Mouse (Mus musculus) megakaryocyte progenitor cell, adult 5-6 weeks (primary cell): ENCODE measurements around the gene Nxpe2. TPM values are rescaled to one million over a fixed set of nuclear protein-coding genes. Genes with fewer than 3 reads are reported as not detected.

Source experiments
- ATAC-seq: replicated peaks from 2 replicates; pipeline ENCODE4 v1.8.0; 2016; ENCODE audit warnings: mild to moderate bottlenecking, moderate TSS enrichment, inconsistent platforms; ENCODE audit not compliant: poor library complexity
- total RNA-seq, 2 experiments: library from RNA; stranded (forward) in 1 of 2; stranded (reverse) in 1 of 2; fragments of 157-497, 149-512 nt in 1 of 2; fragments of 200-1000 nt in 1 of 2; gene quantifications; 2 replicates each; pipeline versions ENCODE4 v1.2.3 to v1.2.4; 2015 to 2017

Nxpe2 gene
- total RNA-seq (2015) (18.0 and 28.6 TPM in 2 replicates), total RNA-seq (2017) (15.1 and 31.6 TPM in 2 replicates)

- ATAC-seq: no peak
These were observed at the start of gene Nxpe2 for GRCm38 (mm10) chr9:48353148-48353698. Nxpe2 (minus strand) TSS chr9:48353454.

DNA sequence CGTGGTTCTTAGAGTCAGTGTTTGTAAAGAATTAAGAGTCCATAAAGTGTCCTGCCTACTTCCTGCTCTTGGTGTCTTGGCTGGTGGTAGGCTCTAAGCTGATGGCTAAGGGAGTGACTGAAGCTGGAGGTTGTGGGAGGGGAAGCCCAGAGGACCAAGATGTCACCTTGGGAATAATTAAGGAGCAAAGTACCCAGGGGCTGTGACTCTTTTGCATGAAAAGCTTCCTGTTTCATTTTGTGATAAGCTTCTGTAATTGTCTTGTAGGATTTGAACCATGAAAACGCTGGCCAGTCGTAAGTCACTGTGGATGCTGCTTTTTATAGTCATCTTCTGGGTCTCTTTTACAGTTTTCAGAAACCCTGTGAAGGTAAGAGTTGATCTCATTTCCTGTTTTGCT lies 36.7 kb upstream of the Nxpe2 start:
- ATAC-seq: no peak

- ATAC-seq: peak; percentile 48; the same call in 1 of the 2 replicates
These were observed 35.2 kb upstream of the Nxpe2 start for GRCm38 (mm10) chr9:48388451-48388850.

GRCm38 (mm10) chr9:48374357-48374756 lies 21.1 kb upstream of the Nxpe2 start:
- ATAC-seq: peak; percentile 42; the same call in 1 of the 2 replicates

GRCm38 (mm10) chr9:48373232-48373878 lies 20.1 kb upstream of the Nxpe2 start:
- ATAC-seq: peak; percentile 95

DNA sequence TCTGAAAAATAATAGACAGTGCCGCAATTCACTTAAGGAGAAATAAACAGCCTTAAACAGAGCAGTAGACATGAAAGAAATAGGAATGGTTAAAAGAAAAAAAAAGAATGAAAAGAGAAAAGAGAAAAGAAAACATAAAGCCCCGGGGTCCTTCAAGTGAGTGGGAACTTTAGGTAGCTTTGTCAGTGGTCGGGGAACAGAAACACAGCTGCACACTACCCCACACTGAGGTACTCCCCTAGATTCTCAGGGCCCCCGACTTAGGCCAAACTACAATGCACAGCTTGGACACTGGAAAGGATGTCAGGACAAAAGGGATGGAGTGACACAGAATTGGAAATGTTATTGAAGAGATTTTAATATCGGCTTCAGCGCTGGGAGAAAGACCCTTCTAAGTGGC lies 9.5 kb upstream of the Nxpe2 start:
- no peak for ATAC-seq

DNA sequence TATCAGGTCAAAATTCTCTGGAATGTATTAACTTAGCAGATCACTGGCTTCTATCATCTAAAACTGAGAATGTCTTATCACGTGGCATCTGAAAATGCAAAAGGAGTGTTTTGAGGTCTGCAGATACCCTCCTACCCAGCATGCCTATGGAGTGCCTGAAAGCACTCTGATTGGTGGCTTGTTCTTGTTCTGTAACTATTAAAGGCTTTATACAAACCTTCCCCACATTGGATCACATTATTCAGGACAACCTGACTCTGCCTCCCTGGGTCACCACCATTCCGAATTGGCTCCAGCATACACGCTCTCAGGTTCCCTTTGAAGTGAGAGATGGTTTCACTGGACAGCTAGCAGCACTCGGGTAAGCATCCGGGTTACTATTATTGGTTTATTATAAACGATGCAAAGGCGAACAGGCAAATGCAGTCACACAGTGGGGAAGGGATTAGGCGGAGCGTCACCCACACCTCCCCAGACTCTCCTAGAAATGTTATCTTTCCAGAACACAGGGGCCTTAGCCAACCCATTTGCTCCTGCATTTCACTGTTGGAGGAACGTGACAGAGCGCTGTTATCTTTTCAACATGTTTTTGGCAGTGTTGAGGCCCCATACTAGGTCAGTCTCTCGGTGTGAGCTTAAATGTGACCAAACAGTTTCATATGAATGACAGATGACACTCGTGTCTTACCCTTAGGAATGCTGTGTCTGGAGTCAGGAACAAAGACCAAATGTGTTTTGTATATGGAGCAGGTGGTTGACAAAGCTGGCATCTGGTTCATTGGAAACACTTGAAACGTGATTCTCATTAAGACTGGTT lies 8.8 kb upstream of the Nxpe2 start:
- peak; percentile 90 for ATAC-seq

GRCm38 (mm10) chr9:48360826-48361225 lies 7.6 kb upstream of the Nxpe2 start:
- no peak for ATAC-seq

GRCm38 (mm10) chr9:48357097-48357496 lies 3.8 kb upstream of the Nxpe2 start:
- peak; percentile 49 for ATAC-seq

GRCm38 (mm10) chr9:48354793-48355192 lies 1.5 kb upstream of the Nxpe2 start:
- ATAC-seq: peak; percentile 84

DNA sequence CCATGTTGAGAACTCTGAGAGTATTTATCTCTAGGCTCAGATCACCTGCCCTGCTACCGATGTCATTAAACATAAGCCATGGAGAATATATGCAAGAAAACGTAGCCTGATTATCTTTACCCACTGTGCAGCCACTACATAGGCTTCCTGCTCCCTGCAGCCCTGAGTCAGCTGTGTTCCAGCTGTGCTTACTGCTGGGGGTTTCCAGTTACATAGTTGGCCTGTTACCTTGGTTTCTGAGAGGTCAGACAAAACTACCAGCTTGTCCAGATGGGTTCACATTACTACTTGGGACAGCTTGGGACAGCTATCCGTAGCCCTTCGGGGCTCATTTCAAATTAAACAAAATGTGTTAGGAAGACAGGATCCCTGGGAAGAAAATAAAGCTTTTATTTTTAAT lies 868 bp upstream of the Nxpe2 start:
- no peak for ATAC-seq

- no peak for ATAC-seq
These were observed 7.4 kb downstream of the Nxpe2 start for GRCm38 (mm10) chr9:48345866-48346265.

DNA sequence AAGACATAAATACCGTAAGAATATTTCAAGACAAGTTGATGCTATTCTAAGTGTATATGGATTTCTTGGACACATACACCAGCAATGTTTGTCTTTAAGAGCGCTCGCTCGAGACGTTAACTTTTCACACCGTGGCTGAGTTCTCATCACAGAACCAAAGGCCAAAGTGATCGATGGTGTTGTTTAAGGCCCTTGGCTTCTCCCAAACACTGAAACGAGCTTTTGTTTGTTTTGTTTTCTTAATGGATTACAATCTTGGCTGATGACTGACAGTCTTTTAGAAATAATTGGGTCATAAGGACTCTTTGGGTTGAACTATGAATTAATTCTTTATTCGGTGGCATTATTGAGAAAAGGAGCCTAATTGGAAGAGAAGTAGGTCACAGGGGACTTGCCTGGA lies 7.8 kb downstream of the Nxpe2 start:
- no peak for ATAC-seq

DNA sequence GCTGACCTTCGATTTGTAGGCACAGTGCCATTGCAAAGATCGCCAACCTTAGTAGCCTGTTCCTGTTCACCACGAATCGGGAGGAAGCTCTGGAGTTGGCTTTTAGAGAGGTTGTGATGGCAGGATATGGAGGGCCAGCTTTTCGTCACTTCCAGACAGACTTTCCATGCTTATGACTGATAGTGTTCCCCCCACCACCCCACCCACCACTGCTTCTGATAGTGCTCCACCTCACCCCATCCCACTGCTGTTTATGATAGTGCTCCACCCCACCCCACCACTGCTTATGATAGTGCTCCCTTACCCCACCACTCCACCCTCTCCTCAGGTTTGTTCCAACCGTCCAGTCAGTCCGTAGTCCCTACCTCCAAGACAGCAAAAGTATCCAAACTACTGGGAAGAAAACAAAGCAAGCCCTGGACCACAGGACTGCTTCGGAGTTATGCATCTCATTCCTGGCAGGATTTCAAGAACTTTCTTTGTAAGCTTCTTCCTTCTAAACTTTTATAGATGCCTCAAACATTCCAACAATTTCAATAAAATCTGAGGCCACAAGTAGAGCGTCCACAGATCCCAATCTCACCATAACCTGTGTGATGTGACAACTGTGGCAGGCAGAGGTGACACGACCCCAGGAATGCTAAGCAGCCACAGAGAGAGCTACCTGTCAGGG lies 12.4 kb downstream of the Nxpe2 start:
- ATAC-seq: peak; percentile 66

- ATAC-seq: no peak
These were observed 13.7 kb downstream of the Nxpe2 start for GRCm38 (mm10) chr9:48339563-48339962.

DNA sequence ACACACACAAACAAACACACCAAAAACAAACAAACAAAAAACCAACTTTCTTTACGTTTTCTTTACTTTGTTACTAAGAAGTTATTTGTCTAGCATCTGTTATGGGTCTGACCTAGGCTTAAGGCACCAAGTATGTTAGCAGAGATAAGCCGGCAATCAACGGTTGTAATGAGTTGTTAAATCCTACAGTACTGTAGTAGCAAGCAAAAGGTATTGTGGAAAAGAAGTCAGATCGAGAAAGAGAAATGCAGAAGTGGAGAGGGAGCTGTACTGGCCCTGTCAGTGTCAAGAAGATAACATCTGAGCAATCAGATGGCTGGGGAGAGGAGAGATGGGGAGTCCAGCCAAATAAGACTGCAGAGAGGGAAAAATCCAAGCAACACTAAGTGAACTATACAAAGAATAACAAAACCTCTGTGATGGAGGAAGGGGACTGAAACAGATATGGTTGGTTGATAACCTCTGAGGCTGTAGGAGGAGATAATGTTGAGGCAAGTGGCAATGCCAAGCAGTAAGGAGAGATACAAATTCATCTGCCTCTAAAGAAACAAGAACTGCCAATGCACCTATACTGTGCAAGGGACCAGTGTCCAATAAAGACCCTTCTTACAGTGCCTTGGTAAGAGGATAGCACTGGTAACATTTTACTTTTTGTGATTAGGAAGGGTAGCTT lies 14.3 kb downstream of the Nxpe2 start:
- ATAC-seq: peak; percentile 72

GRCm38 (mm10) chr9:48329597-48329996 lies 23.7 kb downstream of the Nxpe2 start:
- no peak for ATAC-seq

DNA sequence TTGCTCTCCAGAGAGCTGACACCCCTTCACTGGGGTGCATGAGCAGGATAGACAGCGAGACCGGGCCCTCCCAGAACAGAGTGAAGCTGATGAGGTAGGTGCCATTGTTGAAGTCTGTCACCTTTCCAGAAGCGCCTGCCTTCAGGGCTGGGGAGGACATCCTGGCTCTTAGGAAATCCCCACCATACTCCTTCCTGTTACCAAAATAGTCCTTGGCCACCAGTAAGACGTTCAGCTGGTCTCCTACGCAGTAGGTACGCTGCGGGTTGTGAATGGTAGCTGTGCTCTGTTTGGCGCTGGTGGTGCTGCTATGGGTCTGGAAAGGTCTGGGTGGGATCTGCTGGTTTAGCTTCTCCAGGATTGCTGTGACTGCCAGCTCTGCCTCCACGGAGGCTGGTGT lies 26.9 kb downstream of the Nxpe2 start:
- no peak for ATAC-seq

GRCm38 (mm10) chr9:48315825-48316224 lies 37.4 kb downstream of the Nxpe2 start:
- ATAC-seq: no peak

GRCm38 (mm10) chr9:48314194-48314593 lies 39.1 kb downstream of the Nxpe2 start:
- ATAC-seq: no peak

DNA sequence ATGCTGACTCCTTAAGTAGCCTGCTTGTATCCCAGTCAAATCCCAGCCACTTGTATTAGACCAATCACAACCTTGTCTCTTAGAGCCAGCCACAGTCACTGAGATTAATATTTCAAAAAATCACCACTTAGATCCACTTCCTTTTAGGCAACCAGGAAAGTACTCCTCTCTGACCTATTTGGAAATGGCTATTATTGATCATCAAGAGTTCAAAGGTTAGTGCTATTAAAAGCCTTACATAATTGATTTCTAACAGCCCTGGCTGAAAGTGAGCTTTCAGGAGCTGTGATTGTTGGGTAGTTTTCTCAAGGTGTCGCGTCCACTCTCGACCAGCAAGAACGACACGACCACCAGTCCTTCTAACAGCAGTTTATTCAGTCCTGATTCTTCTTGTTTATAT lies 42.0 kb downstream of the Nxpe2 start:
- no peak for ATAC-seq
